Mouse (Mus musculus): ENCODE measurements around the gene Unc119b. TPM values are rescaled to one million over a fixed set of nuclear protein-coding genes. Genes with fewer than 3 reads are reported as not detected.
"Not testable (repeated sequence)": the region's sequence is repeated elsewhere in the genome, so short reads cannot be mapped to it uniquely, and the experiment has no call there.

Gene Unc119b
- total RNA-seq, 4 experiments from 2014 or later = 8.6 to 11.7 (median 9.8) TPM

- peak; percentile 97 to 98 for DNase-seq (ENCODE audit: low spot score in 2 of 2)
These were observed 23.5 kb upstream of the Unc119b start, which contains the start of gene Mlec for GRCm38 (mm10) chr5:115158040-115158983. Mlec (minus strand) TSS chr5:115158179.

DNA sequence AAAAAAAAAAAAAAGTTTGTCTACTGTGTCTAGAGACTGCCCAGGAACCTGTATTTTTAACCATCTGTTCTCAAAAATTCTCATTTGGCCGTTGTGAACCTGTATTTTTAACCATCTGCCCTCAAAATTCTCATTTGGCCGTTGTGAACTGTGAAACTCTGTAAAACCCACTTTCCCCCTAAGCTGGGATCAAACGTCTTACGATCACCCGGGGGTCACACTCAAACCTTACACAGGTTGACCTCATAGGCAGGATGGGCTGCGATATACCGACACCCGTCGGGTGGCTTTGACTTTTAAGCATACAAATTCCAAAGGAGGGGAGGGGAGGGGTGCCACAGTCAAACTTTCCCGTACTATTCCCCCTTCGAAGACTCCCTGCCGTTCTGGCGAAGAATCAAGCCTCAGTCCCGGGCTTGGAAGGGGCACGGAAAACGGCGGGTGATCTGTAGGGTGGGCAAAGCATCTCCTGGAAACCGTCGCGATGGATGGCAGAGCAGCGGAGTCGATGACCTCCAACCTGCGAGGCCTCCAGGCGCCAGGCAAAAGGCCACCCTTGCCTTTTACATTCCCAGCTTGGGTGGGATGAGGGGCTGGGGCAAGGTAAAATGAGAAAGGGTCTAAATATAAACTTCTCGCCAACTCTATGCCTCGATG lies 22.3 kb upstream of the Unc119b start:
- DNase-seq (ENCODE audit: low spot score in 2 of 2) = no peak

GRCm38 (mm10) chr5:115156401-115156800 lies 21.6 kb upstream of the Unc119b start:
- no peak for DNase-seq (ENCODE audit: low spot score in 2 of 2)

DNA sequence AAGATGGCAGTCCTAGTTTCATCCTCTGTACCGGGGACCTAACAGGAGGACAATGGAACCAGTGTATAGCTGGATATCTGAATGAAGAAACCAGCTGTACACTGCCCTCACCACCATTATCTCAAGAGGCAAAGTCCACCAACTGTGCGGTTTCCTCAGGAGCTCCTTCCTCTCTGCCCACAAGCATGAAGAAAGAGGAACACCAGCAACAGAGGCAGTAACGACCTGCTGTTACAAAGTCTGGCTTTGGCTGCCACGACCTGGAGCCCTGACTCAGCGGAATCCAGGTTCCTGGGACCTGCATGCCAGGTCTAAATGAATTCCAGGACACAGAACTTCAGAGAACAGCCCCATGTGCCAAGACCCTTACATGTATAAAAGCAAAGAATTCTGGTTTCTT lies 21.1 kb upstream of the Unc119b start:
- no peak for DNase-seq (ENCODE audit: low spot score in 2 of 2)

DNA sequence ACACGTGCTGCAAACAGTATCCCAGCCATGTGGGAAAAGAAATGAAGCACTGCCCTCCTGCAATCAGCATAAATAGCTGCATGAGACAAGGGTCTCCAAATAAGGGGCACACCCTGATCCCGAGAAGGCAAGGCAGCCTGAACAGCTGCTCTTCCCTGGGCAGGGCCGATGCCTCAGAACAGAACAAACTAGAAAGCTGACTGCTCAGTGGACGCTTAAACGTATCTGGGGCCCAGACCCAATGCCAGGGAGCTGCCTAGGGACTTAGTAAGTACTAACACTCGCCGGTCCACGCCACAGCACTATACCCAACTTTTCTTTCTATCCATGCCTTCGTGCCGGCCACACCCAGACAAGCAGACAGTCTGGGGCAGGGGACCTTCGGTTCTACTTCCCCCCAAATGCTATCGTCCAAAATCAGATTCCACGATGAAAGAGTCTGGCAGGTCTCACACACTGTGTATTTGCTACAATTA lies 20.4 kb upstream of the Unc119b start:
- DNase-seq (ENCODE audit: low spot score in 2 of 2) = no peak

GRCm38 (mm10) chr5:115152132-115152956 lies 17.6 kb upstream of the Unc119b start:
- no peak for DNase-seq (ENCODE audit: low spot score in 2 of 2)

DNA sequence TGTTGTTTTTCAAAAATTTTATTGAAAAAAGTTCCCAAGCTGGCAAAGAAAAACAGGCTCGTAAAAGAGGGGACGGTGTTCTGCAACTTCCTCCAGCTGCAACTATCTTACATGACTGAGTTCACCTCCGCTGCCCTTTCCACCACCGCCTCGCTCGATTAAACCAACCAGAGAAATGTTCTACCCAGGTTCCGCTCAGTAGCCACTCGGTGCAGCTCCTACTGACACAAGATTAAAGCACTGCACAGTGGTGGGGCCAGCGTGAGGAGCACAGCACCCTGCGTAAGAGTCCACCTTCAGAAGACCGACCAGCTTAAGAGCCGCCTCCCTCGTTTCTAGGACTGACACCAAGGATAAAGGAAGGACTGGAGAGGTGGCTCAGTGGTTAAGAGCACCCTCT lies 16.7 kb upstream of the Unc119b start:
- DNase-seq (ENCODE audit: low spot score in 2 of 2) = no peak

GRCm38 (mm10) chr5:115150991-115151390 lies 16.2 kb upstream of the Unc119b start:
- no peak for DNase-seq (ENCODE audit: low spot score in 2 of 2)

GRCm38 (mm10) chr5:115149675-115150459 lies 15.1 kb upstream of the Unc119b start:
- DNase-seq (ENCODE audit: low spot score in 2 of 2) = no peak

DNA sequence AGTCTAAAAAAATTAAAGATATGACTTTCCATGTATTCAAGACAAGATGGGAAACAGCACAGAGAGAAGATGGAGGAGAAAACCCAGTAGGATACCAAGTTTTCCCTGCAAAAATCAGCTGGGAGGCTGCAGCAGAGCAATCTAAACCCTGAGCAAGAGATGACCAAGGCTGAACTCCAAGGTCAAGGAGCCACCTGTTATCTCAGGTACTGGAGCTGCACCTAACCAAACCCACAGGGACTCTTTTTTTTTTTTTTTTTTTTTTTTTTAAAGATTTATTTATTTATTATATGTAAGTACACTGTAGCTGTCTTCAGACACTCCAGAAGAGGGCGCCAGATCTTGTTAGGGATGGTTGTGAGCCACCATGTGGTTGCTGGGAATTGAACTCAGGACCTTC lies 14.1 kb upstream of the Unc119b start:
- not testable (repeated sequence) for DNase-seq (ENCODE audit: low spot score in 2 of 2)

DNA sequence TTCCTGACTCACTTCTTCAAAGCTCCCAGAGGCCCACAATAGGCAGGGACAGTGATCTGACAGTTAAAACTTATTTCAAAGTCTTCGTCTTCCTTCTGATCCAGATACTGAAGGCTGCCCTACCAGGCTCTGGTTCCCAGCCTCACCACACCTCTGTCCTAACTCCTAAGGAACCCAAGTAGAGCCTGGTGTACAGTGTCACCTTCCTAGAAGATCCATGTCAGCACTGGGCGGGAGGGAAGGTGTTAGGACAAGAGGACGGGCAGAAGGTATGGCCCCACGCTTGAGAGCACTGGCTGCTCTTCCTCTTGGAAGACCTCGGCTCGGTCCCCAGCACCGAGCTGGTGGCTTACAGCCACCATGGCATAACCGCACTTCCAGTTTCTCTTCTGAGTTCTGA lies 13.6 kb upstream of the Unc119b start:
- DNase-seq (ENCODE audit: low spot score in 2 of 2) = peak in 1 of 2 experiments; percentile 47

DNA sequence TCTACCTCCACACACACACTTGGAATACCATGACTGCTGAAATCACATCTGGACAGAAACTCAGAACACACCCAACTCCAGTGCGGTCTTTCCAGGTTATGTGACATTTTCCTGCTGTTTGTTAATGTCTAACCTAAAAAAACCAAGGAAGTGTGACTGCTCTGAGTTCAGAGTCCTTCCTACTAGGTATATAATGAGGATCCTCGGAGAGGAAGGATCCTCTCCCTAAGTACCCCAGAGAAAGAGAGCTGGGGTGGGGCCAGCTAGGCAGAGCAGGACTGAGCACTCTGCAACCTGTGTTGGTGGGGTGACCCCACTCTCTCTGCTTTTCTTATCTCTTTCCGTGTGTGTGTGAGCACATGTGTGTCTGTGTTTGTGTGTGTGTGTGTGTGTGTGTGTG lies 12.6 kb upstream of the Unc119b start:
- no peak for DNase-seq (ENCODE audit: low spot score in 2 of 2)

DNA sequence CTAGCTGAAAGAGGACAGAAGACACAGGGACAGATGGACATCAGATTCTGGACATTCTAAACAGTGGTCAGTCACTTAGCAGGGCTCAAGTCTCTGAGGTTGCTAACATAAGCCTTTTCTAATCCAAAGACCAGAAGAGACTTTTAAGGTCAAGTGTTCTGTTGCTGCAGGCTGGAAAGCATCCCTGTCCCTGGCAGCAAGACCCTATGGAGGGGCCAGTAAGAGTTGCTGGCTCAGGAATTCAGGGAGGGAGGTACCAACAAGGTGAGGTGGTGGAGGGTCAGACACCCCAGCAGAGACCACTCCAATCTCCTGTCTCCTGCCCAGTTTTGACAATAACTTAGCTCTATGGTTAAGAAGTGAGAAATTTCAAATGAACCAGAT lies 12.0 kb upstream of the Unc119b start:
- peak in 1 of 2 experiments; percentile 39 for DNase-seq (ENCODE audit: low spot score in 2 of 2)

GRCm38 (mm10) chr5:115145976-115146746 lies 11.4 kb upstream of the Unc119b start:
- DNase-seq (ENCODE audit: low spot score in 2 of 2) = peak in 1 of 2 experiments; percentile 47

- no peak for DNase-seq (ENCODE audit: low spot score in 2 of 2)
These were observed 10.6 kb upstream of the Unc119b start for GRCm38 (mm10) chr5:115145253-115145968.

- no peak for DNase-seq (ENCODE audit: low spot score in 2 of 2)
These were observed 9.7 kb upstream of the Unc119b start for GRCm38 (mm10) chr5:115144471-115144870.

- DNase-seq (ENCODE audit: low spot score in 2 of 2) = peak in 1 of 2 experiments; percentile 40
These were observed 8.8 kb upstream of the Unc119b start for GRCm38 (mm10) chr5:115143552-115143951.

DNA sequence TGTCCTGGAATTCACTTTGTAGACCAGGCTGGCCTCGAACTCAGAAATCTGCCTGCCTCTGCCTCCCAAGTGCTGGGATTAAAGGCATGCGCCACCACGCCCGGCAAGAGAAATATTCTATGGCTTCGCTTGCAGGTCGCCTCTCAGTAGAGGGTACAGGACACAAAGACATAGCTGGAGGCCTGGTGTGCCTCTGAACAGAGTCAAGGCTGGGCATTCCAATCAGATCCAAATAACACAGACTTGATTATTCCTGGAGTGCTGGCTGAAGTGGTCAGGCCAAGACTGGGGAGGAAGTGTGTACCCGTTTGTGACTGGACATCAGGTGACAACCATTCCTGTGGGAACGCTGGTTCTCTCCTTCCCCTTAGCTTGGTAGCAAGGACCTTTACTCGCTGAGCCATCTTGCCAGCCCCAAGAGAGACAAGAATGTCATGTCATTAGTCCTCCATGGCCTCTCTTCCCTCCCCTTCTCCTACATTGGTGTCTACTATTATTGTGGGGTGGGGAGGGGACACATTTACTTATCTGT lies 7.5 kb upstream of the Unc119b start:
- no peak for DNase-seq (ENCODE audit: low spot score in 2 of 2)

DNA sequence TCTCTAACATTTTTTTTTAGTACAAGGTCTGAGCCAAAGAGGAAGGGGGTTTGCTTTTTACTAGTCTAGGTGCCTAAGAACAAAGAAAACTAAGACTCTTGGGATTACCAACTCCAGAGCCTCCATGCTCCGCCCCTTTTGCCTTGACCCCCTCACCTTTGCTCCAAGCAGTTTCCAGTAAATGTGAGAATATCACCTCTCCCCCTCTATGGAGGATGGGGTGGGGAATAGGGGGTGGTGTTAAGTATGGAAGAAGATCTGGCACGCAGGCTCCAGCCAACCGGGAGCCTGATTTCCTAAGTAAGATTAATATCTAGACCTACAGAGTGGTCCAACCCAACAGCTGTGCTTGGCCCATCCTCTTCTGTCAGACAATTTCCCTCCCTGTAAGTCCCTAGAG lies 6.0 kb upstream of the Unc119b start:
- DNase-seq (ENCODE audit: low spot score in 2 of 2) = no peak
